Mouse (Mus musculus) forebrain, embryonic 11.5 days (tissue): ENCODE data around the gene Fxyd7. TPM values are rescaled to one million over a fixed set of nuclear protein-coding genes. Genes with fewer than 3 reads are reported as not detected.

Source experiments
- ATAC-seq: fragments of 200-750 bp; cut with Nextera tagmentation; replicated peaks from 2 replicates; pipeline ENCODE4 v1.8.0; 2017; ENCODE audit warnings: moderate TSS enrichment; ENCODE audit not compliant: low FRiP score
- DNase-seq: peaks from one replicate; pipeline ENCODE4 v3.0.0-alpha.2; 2017; ENCODE audit warnings: low spot score
- H3K27ac ChIP-seq: fragments of 300-500 bp; sonication (generic); 2 replicates; pipeline ENCODE4 v1.5.1; 2014; ENCODE audit warnings: low read depth, low read length
- H3K27me3 ChIP-seq: fragments of 300-500 bp; sonication (generic); 2 replicates; pipeline ENCODE4 v1.6.1; 2014; ENCODE audit warnings: mild to moderate bottlenecking, low read length, mixed read lengths; ENCODE audit not compliant: control insufficient read depth, insufficient read depth
- H3K36me3 ChIP-seq: fragments of 300-500 bp; sonication (generic); 2 replicates; pipeline ENCODE4 v1.6.1; 2014; ENCODE audit warnings: mild to moderate bottlenecking, low read length, moderate library complexity, mixed read lengths; ENCODE audit not compliant: control insufficient read depth, insufficient read depth
- H3K4me1 ChIP-seq: fragments of 300-500 bp; sonication (generic); replicated peaks from 2 replicates; pipeline ENCODE4 v1.6.1; 2014; ENCODE audit warnings: low read length, mixed read lengths; ENCODE audit not compliant: control insufficient read depth, insufficient read depth
- H3K4me2 ChIP-seq: fragments of 300-500 bp; sonication (generic); 2 replicates; pipeline ENCODE4 v1.6.1; 2014; ENCODE audit warnings: low read depth, mild to moderate bottlenecking, low read length, moderate library complexity, mixed read lengths; ENCODE audit not compliant: severe bottlenecking
- H3K4me3 ChIP-seq: fragments of 300-500 bp; sonication (generic); 2 replicates; pipeline ENCODE4 v1.5.1; 2014; ENCODE audit warnings: low read depth, low read length
- H3K9ac ChIP-seq: fragments of 300-500 bp; sonication (generic); 2 replicates; pipeline ENCODE4 v1.6.1; 2014; ENCODE audit warnings: low read length
- H3K9me3 ChIP-seq: fragments of 300-500 bp; sonication (generic); 2 replicates; pipeline ENCODE4 v1.6.1; 2016; ENCODE audit warnings: low read length, mixed read lengths; ENCODE audit not compliant: control insufficient read depth
- WGBS: fragments of 180-500 bp; shearing (Covaris S2); extraction: QIAGEN DNeasy Blood & Tissue Kit; methylation state at CpG from one replicate; pipeline ENCODE4 v1.1.7; 2014; 5-methylcytosine and 5-hydroxymethylcytosine counted together
- microRNA-seq: library from miRNA; unstranded; fragments of <30 nt; microRNA quantifications from one replicate; pipeline ENCODE4, GENCODE M21; 2016; ENCODE audit not compliant: insufficient number of aligned reads
- polyA plus RNA-seq: library from polyadenylated mRNA; unstranded; fragments of >200 nt; fragmentation: Nextera tagmentation; extraction: Ambion mirVana; gene quantifications from 2 replicates; pipeline ENCODE4 v1.2.1, GENCODE M21; 2014

Gene Fxyd7
- polyA plus RNA-seq, 1 experiment from 2014 or later = 4.1 TPM

DNA sequence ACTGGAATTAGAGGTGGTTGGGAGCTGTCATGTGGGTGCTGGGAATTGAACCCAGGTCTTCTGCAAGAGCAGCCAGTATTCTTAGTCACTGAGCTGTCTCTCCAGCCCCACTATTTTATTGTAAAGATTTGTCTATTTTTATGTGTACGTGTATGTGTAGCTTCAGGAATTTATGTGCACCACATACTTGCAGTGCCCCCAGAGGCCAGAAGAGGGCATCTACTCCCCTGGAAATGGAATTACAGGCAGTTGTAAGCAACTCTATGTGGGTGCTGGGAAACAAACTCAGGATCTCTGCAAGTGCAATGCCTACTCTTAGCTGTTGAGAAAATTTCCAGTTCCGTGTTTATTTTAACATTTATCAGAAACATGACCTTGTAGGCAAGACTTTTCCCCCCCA lies 54.8 kb downstream of the Fxyd7 start:
- WGBS = 89% methylated on average over 2 of the region's 2 CpGs
- H3K9me3 ChIP-seq = peaks cover 2% of the 10 kb centered on the region; the same call in 1 of the 2 replicates
- DNase-seq (no peak), ATAC-seq (no peak)
- no peaks in the 10 kb centered on the region for H3K4me1 ChIP-seq
- no peak overlapping the region for H3K27ac ChIP-seq
- no peak overlapping the region for H3K4me3 ChIP-seq
- no peaks in the 10 kb centered on the region for H3K36me3 ChIP-seq
- no peaks in the 10 kb centered on the region for H3K27me3 ChIP-seq
- H3K9ac ChIP-seq = no peak overlapping the region
- no peak overlapping the region for H3K4me2 ChIP-seq

GRCm38 (mm10) chr7:30993986-30994385 lies 57.3 kb downstream of the Fxyd7 start:
- Histone ChIP-seq H3K4me2 (no peak overlapping the region), H3K9me3 (peaks cover 2% of the 10 kb centered on the region; the same call in 1 of the 2 replicates), H3K27me3 (no peaks in the 10 kb centered on the region), H3K27ac (no peak overlapping the region), H3K9ac (no peak overlapping the region), H3K36me3 (no peaks in the 10 kb centered on the region), H3K4me3 (no peak overlapping the region), H3K4me1 (no peaks in the 10 kb centered on the region)
- ATAC-seq = no peak
- no peak for DNase-seq
- WGBS = 83% methylated on average over 5 of the region's 5 CpGs

Small RNA genes within 50 kb of the gene (microRNA-seq; reads per million reads assigned to microRNA genes)
- not detected for gene Mir7050

Other genes with a start within 250 kb of the Fxyd7 start
- gene Ffar2, start 227.7 kb downstream of the Fxyd7 start, polyA plus RNA-seq = not detected in 2 replicates
- not detected in 2 replicates for gene Ffar3, start 195.3 kb downstream of the Fxyd7 start, polyA plus RNA-seq
- gene Ffar1, start 189.9 kb downstream of the Fxyd7 start, polyA plus RNA-seq = not detected in 2 replicates
- gene Cd22, start 171.1 kb downstream of the Fxyd7 start, polyA plus RNA-seq = not detected in 2 replicates
- 0.11 and 0.20 TPM in 2 replicates for gene Mag, start 136.6 kb downstream of the Fxyd7 start, polyA plus RNA-seq
- gene Hamp2, start 126.8 kb downstream of the Fxyd7 start, polyA plus RNA-seq = not detected in 2 replicates
- not detected in 2 replicates for gene Hamp, start 107.4 kb downstream of the Fxyd7 start, polyA plus RNA-seq
- 28.4 and 29.3 TPM in 2 replicates for gene Usf2, start 94.7 kb downstream of the Fxyd7 start, polyA plus RNA-seq
- gene Lsr, start 78.0 kb downstream of the Fxyd7 start, polyA plus RNA-seq = 30.8 and 32.5 TPM in 2 replicates
- 0.81 and 1.3 TPM in 2 replicates for gene Fam187b, start 77.7 kb downstream of the Fxyd7 start, polyA plus RNA-seq
- gene Fxyd5, start 9.0 kb downstream of the Fxyd7 start, polyA plus RNA-seq = 10.2 and 12.9 TPM in 2 replicates
- gene Fxyd1, start 5.7 kb upstream of the Fxyd7 start, polyA plus RNA-seq = 2.9 and 4.0 TPM in 2 replicates
- 0.36 and 0.44 TPM in 2 replicates for gene Lgi4, start 7.9 kb upstream of the Fxyd7 start, polyA plus RNA-seq
- 2.0 and 3.3 TPM in 2 replicates for gene Fxyd3, start 25.2 kb upstream of the Fxyd7 start, polyA plus RNA-seq
- 0.29 and 0.39 TPM in 2 replicates for gene Hpn, start 63.8 kb upstream of the Fxyd7 start, polyA plus RNA-seq
- gene Scn1b, start 75.5 kb upstream of the Fxyd7 start, polyA plus RNA-seq = 0.84 and 1.2 TPM in 2 replicates
- gene Gramd1a, start 104.4 kb upstream of the Fxyd7 start, polyA plus RNA-seq = 133 and 135 TPM in 2 replicates
- not detected in 2 replicates for gene Scgb2b2, start 239.0 kb upstream of the Fxyd7 start, polyA plus RNA-seq
- not detected in 2 replicates for gene Scgb1b2, start 240.4 kb upstream of the Fxyd7 start, polyA plus RNA-seq